Mouse (Mus musculus) MEL (cell line): ENCODE results near the gene Rgcc. TPM values are rescaled to one million over a fixed set of nuclear protein-coding genes. Genes with fewer than 3 reads are reported as not detected.

Experiments used
- DNase-seq: peaks from one replicate; pipeline ENCODE4 v3.0.0; 2011; ENCODE audit warnings: low read depth, low spot score
- H3K27ac ChIP-seq: 2 replicates; pipeline ENCODE4 v1.5.1; 2012; ENCODE audit warnings: low read depth, mild to moderate bottlenecking, control low read depth, low read length, moderate library complexity; ENCODE audit not compliant: control insufficient read depth
- H3K27me3 ChIP-seq, 2 experiments: fragments of 150-350 bp in 1 of 2; sonication (generic) in 1 of 2; 2 replicates each; pipeline ENCODE4 v1.6.1; 2012; ENCODE audit warnings: low read length in 2 of 2, mild to moderate bottlenecking in 2 of 2, improper control_type of control experiment in 1 of 2, moderate library complexity in 1 of 2; ENCODE audit not compliant: insufficient read depth in 2 of 2, control insufficient read depth in 1 of 2
- H3K36me3 ChIP-seq, 2 experiments: 2 replicates each; pipeline ENCODE4 v1.6.1; 2012 to 2014; ENCODE audit warnings: low read length in 2 of 2, improper control_type of control experiment in 1 of 2, inconsistent platforms in 1 of 2, mild to moderate bottlenecking in 1 of 2; ENCODE audit not compliant: insufficient read depth in 2 of 2, control insufficient read depth in 1 of 2
- H3K4me1 ChIP-seq, 2 experiments: fragments of 150-350 bp in 1 of 2; sonication (generic) in 1 of 2; 2 replicates each; pipeline ENCODE4 v1.6.1; 2012; ENCODE audit warnings: low read length in 2 of 2, improper control_type of control experiment in 1 of 2, mild to moderate bottlenecking in 1 of 2; ENCODE audit not compliant: insufficient read depth in 2 of 2, control insufficient read depth in 1 of 2
- H3K4me3 ChIP-seq, 2 experiments: fragments of 150-350 bp in 1 of 2; sonication (generic) in 1 of 2; 2 replicates each; pipeline ENCODE4 v1.5.1; 2012; ENCODE audit warnings: low read depth in 2 of 2, low read length in 2 of 2, mild to moderate bottlenecking in 2 of 2, moderate library complexity in 2 of 2, control low read depth in 1 of 2, improper control_type of control experiment in 1 of 2; ENCODE audit not compliant: control insufficient read depth in 1 of 2, insufficient read depth in 1 of 2
- H3K79me2 ChIP-seq: 2 replicates; pipeline ENCODE4 v1.6.1; 2012; ENCODE audit warnings: mild to moderate bottlenecking, low read length, moderate library complexity; ENCODE audit not compliant: control insufficient read depth, poor library complexity, insufficient read depth
- H3K9ac ChIP-seq: 2 replicates; pipeline ENCODE4 v1.6.1; 2012; ENCODE audit warnings: low read depth, mild to moderate bottlenecking, control low read depth, low read length, moderate library complexity; ENCODE audit not compliant: control insufficient read depth, poor library complexity, severe bottlenecking
- H3K9me3 ChIP-seq: fragments of 150-350 bp; sonication (generic); replicated peaks from 2 replicates; pipeline ENCODE4 v1.6.1; 2012; ENCODE audit warnings: mild to moderate bottlenecking, low read length, improper control_type of control experiment, moderate library complexity; ENCODE audit not compliant: insufficient read depth
- CHD1 ChIP-seq: IDR thresholded peaks from 2 replicates; pipeline ENCODE4 v1.6.1; 2012; ENCODE audit warnings: low read depth, mild to moderate bottlenecking, inconsistent platforms, low read length, improper control_type of control experiment
- CHD2 ChIP-seq: IDR thresholded peaks from 2 replicates; pipeline ENCODE4 v1.6.1; 2011; ENCODE audit warnings: low read length, improper control_type of control experiment
- CTCF ChIP-seq, 3 experiments: IDR thresholded peaks in 2 of 3; conservative IDR thresholded peaks in 1 of 3; 2 replicates each; pipeline ENCODE4 v1.5.1; 2011 to 2012; ENCODE audit warnings: low read length in 3 of 3, low read depth in 2 of 3, mild to moderate bottlenecking in 2 of 3, improper control_type of control experiment in 1 of 3, inconsistent platforms in 1 of 3, mixed read lengths in 1 of 3, moderate library complexity in 1 of 3; ENCODE audit not compliant: control insufficient read depth in 1 of 3, insufficient read depth in 1 of 3, poor library complexity in 1 of 3, severe bottlenecking in 1 of 3
- ELF1 ChIP-seq: IDR thresholded peaks from 2 replicates; pipeline ENCODE4 v1.6.1; 2014; ENCODE audit warnings: low read depth, mild to moderate bottlenecking, inconsistent platforms, low read length, improper control_type of control experiment, moderate library complexity
- GABPA ChIP-seq: IDR thresholded peaks from 2 replicates; pipeline ENCODE4 v1.6.1; 2012; ENCODE audit warnings: low read depth, mild to moderate bottlenecking, inconsistent platforms, low read length, improper control_type of control experiment, moderate library complexity
- KAT2A ChIP-seq: conservative IDR thresholded peaks from 2 replicates; pipeline ENCODE4 v1.6.1; 2012; ENCODE audit warnings: low read depth, low read length, improper control_type of control experiment, inconsistent platforms
- MYB ChIP-seq: IDR thresholded peaks from 2 replicates; pipeline ENCODE4 v1.6.1; 2011; ENCODE audit warnings: mild to moderate bottlenecking, low read depth, low read length, improper control_type of control experiment
- NRF1 ChIP-seq: IDR thresholded peaks from 2 replicates; pipeline ENCODE4 v1.6.1; 2014; ENCODE audit warnings: low read depth, mild to moderate bottlenecking, inconsistent platforms, low read length, improper control_type of control experiment, moderate library complexity; ENCODE audit not compliant: poor library complexity, insufficient read depth, severe bottlenecking
- POLR2A ChIP-seq, 2 experiments: IDR thresholded peaks; 2 replicates each; pipeline ENCODE4 v1.6.1; 2011 to 2012; ENCODE audit warnings: low read length in 2 of 2, mild to moderate bottlenecking in 2 of 2, control low read depth in 1 of 2, improper control_type of control experiment in 1 of 2, low read depth in 1 of 2, moderate library complexity in 1 of 2; ENCODE audit not compliant: control insufficient read depth in 1 of 2, insufficient read depth in 1 of 2, poor library complexity in 1 of 2
- POLR2AphosphoS2 ChIP-seq: IDR thresholded peaks from 2 replicates; pipeline ENCODE4 v1.6.1; 2011; ENCODE audit warnings: low read length, improper control_type of control experiment
- POLR2AphosphoS5 ChIP-seq: IDR thresholded peaks from 2 replicates; pipeline ENCODE4 v1.6.1; 2012; ENCODE audit warnings: low read depth, borderline replicate concordance, mild to moderate bottlenecking, inconsistent platforms, low read length, moderate library complexity, mixed read lengths
- RAD21 ChIP-seq: IDR thresholded peaks from 2 replicates; pipeline ENCODE4 v1.6.1; 2011; ENCODE audit warnings: mild to moderate bottlenecking, low read depth, low read length, improper control_type of control experiment
- SIN3A ChIP-seq: IDR thresholded peaks from 2 replicates; pipeline ENCODE4 v1.6.1; 2012; ENCODE audit warnings: low read length, improper control_type of control experiment, inconsistent platforms
- SMC3 ChIP-seq: IDR thresholded peaks from 2 replicates; pipeline ENCODE4 v1.6.1; 2011; ENCODE audit warnings: low read depth, low read length, improper control_type of control experiment
- TAL1 ChIP-seq: IDR thresholded peaks from 2 replicates; pipeline ENCODE4 v1.6.1; 2012; ENCODE audit warnings: mild to moderate bottlenecking, inconsistent platforms, low read length, moderate library complexity, mixed read lengths
- TCF12 ChIP-seq: IDR thresholded peaks from 2 replicates; pipeline ENCODE4 v1.6.1; 2014; ENCODE audit warnings: low read depth, mild to moderate bottlenecking, inconsistent platforms, low read length, improper control_type of control experiment, moderate library complexity
- ZKSCAN1 ChIP-seq: IDR thresholded peaks from 2 replicates; pipeline ENCODE4 v1.6.1; 2012; ENCODE audit warnings: low read depth, mild to moderate bottlenecking, inconsistent platforms, low read length, improper control_type of control experiment, moderate library complexity
- ZNF384 ChIP-seq: IDR thresholded peaks from 2 replicates; pipeline ENCODE4 v1.6.1; 2012; ENCODE audit warnings: low read depth, mild to moderate bottlenecking, inconsistent platforms, low read length, improper control_type of control experiment
- polyA plus RNA-seq, 2 experiments: library from polyadenylated mRNA; stranded (reverse) in 1 of 2; unstranded in 1 of 2; fragments of >175 nt in 1 of 2; fragments of >200 nt in 1 of 2; gene quantifications; 2 replicates each; pipeline versions ENCODE4 v1.2.1 to v1.2.4; 2012; ENCODE audit warnings: low replicate concordance in 2 of 2, low read depth in 1 of 2; ENCODE audit not compliant: insufficient read length in 2 of 2, insufficient read depth in 1 of 2, missing spikeins in 1 of 2
- total RNA-seq: library from RNA; depleted of rRNA; stranded (reverse); fragments of 300-350 nt; gene quantifications from 2 replicates; pipeline ENCODE4 v1.2.3, GENCODE M21; 2012

Gene Rgcc
- total and polyA plus RNA-seq, 3 experiments: 1.2 to 1.8 TPM; not detected in 1

DNA sequence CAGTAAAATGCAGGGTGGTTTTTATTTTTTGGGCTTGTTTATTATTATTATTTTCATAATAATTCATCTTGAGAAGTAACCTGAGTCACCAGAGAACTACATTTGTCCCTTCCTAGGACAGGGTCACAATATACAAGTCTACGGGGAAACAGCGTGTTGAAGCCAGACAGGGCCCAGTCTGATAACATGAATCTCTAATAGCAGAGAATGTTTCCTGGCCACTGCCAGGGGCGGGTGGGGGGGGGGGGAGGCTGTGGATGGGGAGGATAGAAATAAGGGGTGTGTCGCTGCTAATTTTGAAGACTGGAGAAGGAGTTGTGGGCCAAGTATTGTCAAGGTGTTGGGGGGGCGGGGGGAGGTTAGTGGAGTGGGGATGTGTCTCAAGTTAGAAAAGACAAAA, 6.5 kb upstream of the Rgcc start:
- no peak for DNase-seq
- Histone ChIP-seq H3K9ac (no peak overlapping the region), H3K27ac (no peak overlapping the region), H3K4me3 (no peak overlapping the region), H3K9me3 (no peaks in the 10 kb centered on the region), H3K79me2 (no peaks in the 10 kb centered on the region), H3K4me1 (peaks cover 2 to 15% of the 10 kb centered on the region in 2 experiments), H3K36me3 (peaks cover 0 to 6% of the 10 kb centered on the region in 2 experiments; a peak in 2 of 4 replicates), H3K27me3 (no peaks in the 10 kb centered on the region)
- TF ChIP-seq CTCF (IDR thresholded peaks at IDR 0.05 in 2 of 3, conservative IDR thresholded peaks at IDR 0.05 in 1 of 3; ENCODE audit: control insufficient read depth in 1 of 3, insufficient read depth in 1 of 3, low read depth in 2 of 3, low read length in 3 of 3, poor library complexity in 1 of 3, severe bottlenecking in 1 of 3) (no peak), POLR2AphosphoS5 (no peak), NRF1 (no peak)

DNA sequence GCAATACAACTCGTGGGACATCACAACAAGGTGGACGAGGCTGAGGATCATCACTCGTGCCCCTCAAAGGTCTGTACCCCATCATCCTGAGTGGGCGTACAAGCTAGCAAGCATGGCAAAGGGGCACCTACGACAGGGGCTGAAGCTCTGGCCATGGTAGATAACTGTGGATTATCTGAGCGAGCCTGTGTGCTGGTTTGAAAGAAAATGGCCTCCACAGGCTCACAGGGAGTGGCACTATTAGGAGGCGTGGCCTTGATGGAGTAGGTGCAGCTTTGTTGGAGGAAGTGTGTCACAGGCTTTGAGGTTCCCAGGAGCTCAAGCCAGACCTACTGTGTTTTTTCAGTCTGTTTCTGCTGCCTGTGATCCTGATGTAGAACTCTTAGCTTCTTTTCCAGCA, 5.7 kb upstream of the Rgcc start:
- Histone ChIP-seq H3K4me3 (no peak overlapping the region), H3K9ac (no peak overlapping the region), H3K4me1 (peaks cover 5 to 15% of the 10 kb centered on the region in 2 experiments), H3K27me3 (no peaks in the 10 kb centered on the region), H3K9me3 (no peaks in the 10 kb centered on the region), H3K36me3 (peaks cover 0 to 7% of the 10 kb centered on the region in 2 experiments; a peak in 2 of 4 replicates), H3K27ac (no peak overlapping the region), H3K79me2 (no peaks in the 10 kb centered on the region)
- DNase-seq: peak; percentile 58
- no peak for TF ChIP-seq CHD1
- TF ChIP-seq ZKSCAN1: no peak
- no peak for TF ChIP-seq SIN3A
- no peak for TF ChIP-seq TCF12
- TF ChIP-seq RAD21: no peak
- TF ChIP-seq POLR2AphosphoS2: no peak
- no peak for TF ChIP-seq ELF1
- no peak for TF ChIP-seq TAL1
- TF ChIP-seq CHD2: no peak
- no peak for TF ChIP-seq ZNF384
- no peak for TF ChIP-seq POLR2A (IDR thresholded peaks at IDR 0.05; ENCODE audit: control insufficient read depth in 1 of 2, insufficient read depth in 1 of 2, low read depth in 1 of 2, low read length in 2 of 2, poor library complexity in 1 of 2)
- TF ChIP-seq MYB: no peak
- no peak for TF ChIP-seq KAT2A
- TF ChIP-seq SMC3: no peak
- no peak for TF ChIP-seq GABPA
